10 mouse cellular contexts compared by ENCODE assay signal in genomic region chr9:59259806-59260454, GRCm38 (mm10). TPM values are rescaled to one million over a fixed set of nuclear protein-coding genes. Genes with fewer than 3 reads are reported as not detected.
DNase-seq lines count a peak whose midpoint lies in the region; ATAC-seq and TF ChIP-seq lines count a peak whose summit lies in the region.
"Had no signal": no experiment of that assay in that cellular context is flagged by ENCODE, and none has a peak within 500 bp of the region (broad histone marks: within the 10 kb centered on the region; RNA-seq: fewer than 3 reads in every experiment).

No protein-coding gene starts in this region.

- no peaks in the 10 kb centered on the region for H3K27me3 ChIP-seq in midbrain, embryonic 12.5 days
- no peaks in the 10 kb centered on the region for H3K27me3 ChIP-seq in midbrain, embryonic 16.5 days (ENCODE audit: control insufficient read depth, insufficient read depth, low read depth, low read length)
- H3K27me3 ChIP-seq in hindbrain, embryonic 11.5 days (ENCODE audit: control insufficient read depth, insufficient read depth, low read length) = no peaks in the 10 kb centered on the region
- H3K27me3 ChIP-seq in limb, embryonic 12.5 days = no peaks in the 10 kb centered on the region
- no peaks in the 10 kb centered on the region for H3K27me3 ChIP-seq in stomach, postnatal 0 days (ENCODE audit: control insufficient read depth, insufficient read depth, low read length)

- H3K9me3 ChIP-seq in midbrain, embryonic 12.5 days = peaks cover 4% of the 10 kb centered on the region; the same call in 1 of the 2 replicates
- no peaks in the 10 kb centered on the region for H3K9me3 ChIP-seq in midbrain, embryonic 16.5 days (replicated peaks; ENCODE audit: control insufficient read depth, low read length, poor library complexity, severe bottlenecking)
- H3K9me3 ChIP-seq in hindbrain, embryonic 11.5 days (ENCODE audit: control insufficient read depth, low read length) = no peaks in the 10 kb centered on the region
- H3K9me3 ChIP-seq in limb, embryonic 12.5 days = no peaks in the 10 kb centered on the region
- no peaks in the 10 kb centered on the region for H3K9me3 ChIP-seq in stomach, postnatal 0 days (ENCODE audit: control insufficient read depth, low read length)

- no peak overlapping the region for H3K9ac ChIP-seq in midbrain, embryonic 12.5 days (replicated peaks)
- no peak overlapping the region for H3K9ac ChIP-seq in midbrain, embryonic 16.5 days (ENCODE audit: low read depth, low read length)
- no peak overlapping the region for H3K9ac ChIP-seq in hindbrain, embryonic 11.5 days (ENCODE audit: low read depth, low read length)
- no peak overlapping the region for H3K9ac ChIP-seq in limb, embryonic 12.5 days (replicated peaks)
- H3K9ac ChIP-seq in stomach, postnatal 0 days (ENCODE audit: low read length) = no peak overlapping the region

- peak; percentile 30 for DNase-seq in hindbrain, embryonic 11.5 days (ENCODE audit: low spot score)
- no peak for DNase-seq in stomach, postnatal 0 days (ENCODE audit: low spot score)
- DNase-seq in right cerebral cortex, adult 18-20 months = no peak
- DNase-seq in testis, postnatal 14 days (ENCODE audit: low spot score) = no peak
- DNase-seq: heart, adult 2 months; right cerebral cortex, postnatal 25 days had no signal

- TF ChIP-seq CTCF in stomach, postnatal 0 days (IDR thresholded peaks at IDR 0.05; ENCODE audit: low read depth) = no peak

- no peaks in the 10 kb centered on the region for H3K36me3 ChIP-seq in midbrain, embryonic 12.5 days
- H3K36me3 ChIP-seq in midbrain, embryonic 16.5 days (ENCODE audit: control insufficient read depth, insufficient read depth, low read length) = no peaks in the 10 kb centered on the region
- H3K36me3 ChIP-seq in hindbrain, embryonic 11.5 days (ENCODE audit: control insufficient read depth, insufficient read depth, low read length) = no peaks in the 10 kb centered on the region
- no peaks in the 10 kb centered on the region for H3K36me3 ChIP-seq in limb, embryonic 12.5 days
- H3K36me3 ChIP-seq in stomach, postnatal 0 days (ENCODE audit: control insufficient read depth, insufficient read depth, low read length) = no peaks in the 10 kb centered on the region

- no peak for ATAC-seq in midbrain, embryonic 12.5 days (ENCODE audit: low FRiP score, low read depth)
- ATAC-seq in midbrain, embryonic 16.5 days = no peak
- ATAC-seq in hindbrain, embryonic 11.5 days (ENCODE audit: low FRiP score) = no peak
- no peak for ATAC-seq in limb, embryonic 12.5 days (ENCODE audit: insufficient number of reproducible peaks, insufficient read depth, low FRiP score, low TSS enrichment, low read depth)
- ATAC-seq in stomach, postnatal 0 days (ENCODE audit: low FRiP score, low TSS enrichment) = 0 out of 2 replicates have a peak, but pooled peaks have one; percentile 24
- ATAC-seq: inflammation-experienced regulatory T-cells, adult 6 months had no signal

- TF ChIP-seq EP300 in stomach, postnatal 0 days (optimal IDR thresholded peaks at IDR 0.05) = no peak

- WGBS in midbrain, embryonic 12.5 days = 70% methylated on average over 9 of the region's 9 CpGs
- WGBS in midbrain, embryonic 16.5 days = 54% methylated on average over 9 of the region's 9 CpGs
- WGBS in hindbrain, embryonic 11.5 days = 52% methylated on average over 9 of the region's 9 CpGs
- 55% methylated on average over 9 of the region's 9 CpGs for WGBS in limb, embryonic 12.5 days
- WGBS in stomach, postnatal 0 days = 46% methylated on average over 9 of the region's 9 CpGs

- H3K4me2 ChIP-seq in midbrain, embryonic 12.5 days (replicated peaks) = no peak overlapping the region
- H3K4me2 ChIP-seq in midbrain, embryonic 16.5 days (ENCODE audit: low read length) = no peak overlapping the region
- H3K4me2 ChIP-seq in hindbrain, embryonic 11.5 days (replicated peaks; ENCODE audit: low read depth, low read length) = no peak overlapping the region
- no peak overlapping the region for H3K4me2 ChIP-seq in limb, embryonic 12.5 days
- no peak overlapping the region for H3K4me2 ChIP-seq in stomach, postnatal 0 days (replicated peaks; ENCODE audit: low read depth)

- H3K27ac ChIP-seq in midbrain, embryonic 12.5 days (replicated peaks) = peak overlapping the region; percentile 50; the same call in 1 of the 2 replicates
- H3K27ac ChIP-seq in midbrain, embryonic 16.5 days (ENCODE audit: low read length) = no peak overlapping the region
- peak overlapping the region; percentile 11 for H3K27ac ChIP-seq in hindbrain, embryonic 11.5 days (ENCODE audit: low read depth, low read length)
- H3K27ac ChIP-seq in limb, embryonic 12.5 days = peak overlapping the region; percentile 54; the same call in 1 of the 2 replicates
- no peak overlapping the region for H3K27ac ChIP-seq in stomach, postnatal 0 days (replicated peaks)
- H3K27ac ChIP-seq: heart, adult 2 months had no signal

- no peaks in the 10 kb centered on the region for H3K4me1 ChIP-seq in midbrain, embryonic 12.5 days
- H3K4me1 ChIP-seq in midbrain, embryonic 16.5 days (ENCODE audit: control insufficient read depth, insufficient read depth, low read length) = peaks cover 3% of the 10 kb centered on the region
- H3K4me1 ChIP-seq in hindbrain, embryonic 11.5 days (replicated peaks; ENCODE audit: control insufficient read depth, insufficient read depth, low read length) = no peaks in the 10 kb centered on the region; the same call in 1 of the 2 replicates
- H3K4me1 ChIP-seq in limb, embryonic 12.5 days (replicated peaks) = peaks cover 30% of the 10 kb centered on the region
- H3K4me1 ChIP-seq in stomach, postnatal 0 days (replicated peaks; ENCODE audit: control insufficient read depth, insufficient read depth) = no peaks in the 10 kb centered on the region

- H3K4me3 ChIP-seq in midbrain, embryonic 12.5 days = no peak overlapping the region
- no peak overlapping the region for H3K4me3 ChIP-seq in midbrain, embryonic 16.5 days (ENCODE audit: low read depth, low read length)
- no peak overlapping the region for H3K4me3 ChIP-seq in hindbrain, embryonic 11.5 days (ENCODE audit: low read depth, low read length)
- no peak overlapping the region for H3K4me3 ChIP-seq in limb, embryonic 12.5 days (replicated peaks)
- no peak overlapping the region for H3K4me3 ChIP-seq in stomach, postnatal 0 days (ENCODE audit: low read depth, low read length)
- H3K4me3 ChIP-seq: heart, adult 2 months had no signal

RNA-seq across cellular contexts. Expression of gene Adpgk, which starts 31.4 kb away (rescaled TPM):
- 34.1 and 34.9 TPM in 2 replicates for polyA plus RNA-seq in midbrain, embryonic 12.5 days (2016; fragmentation: Nextera tagmentation; extraction: Ambion mirVana)
- 19.7 and 21.9 TPM in 2 replicates for polyA plus RNA-seq in midbrain, embryonic 16.5 days (2015; fragmentation: Nextera tagmentation; extraction: Ambion mirVana)
- 40.9 and 44.0 TPM in 2 replicates for polyA plus RNA-seq in hindbrain, embryonic 11.5 days (2014; fragmentation: Nextera tagmentation; extraction: Ambion mirVana)
- polyA plus RNA-seq in limb, embryonic 12.5 days (2016; fragmentation: Nextera tagmentation; extraction: Ambion mirVana) = 47.4 and 49.5 TPM in 2 replicates
- polyA plus RNA-seq in stomach, postnatal 0 days (2015; fragmentation: Nextera tagmentation; extraction: Ambion mirVana) = 14.8 and 16.0 TPM in 2 replicates

Comparison
In these comparisons a context has a peak if more than half of its experiments do, and no peak if none do; other contexts are left out.
1. H3K27ac ChIP-seq: peak in midbrain, embryonic 12.5 days (single experiment), hindbrain, embryonic 11.5 days (single experiment) and limb, embryonic 12.5 days (single experiment); none in midbrain, embryonic 16.5 days (single experiment) and stomach, postnatal 0 days (single experiment).